Mouse (Mus musculus): ENCODE data around the gene Col5a1. TPM values are rescaled to one million over a fixed set of nuclear protein-coding genes. Genes with fewer than 3 reads are reported as not detected.

Gene Col5a1
- polyA plus RNA-seq, 1 experiment, result 12.3 TPM

DNA sequence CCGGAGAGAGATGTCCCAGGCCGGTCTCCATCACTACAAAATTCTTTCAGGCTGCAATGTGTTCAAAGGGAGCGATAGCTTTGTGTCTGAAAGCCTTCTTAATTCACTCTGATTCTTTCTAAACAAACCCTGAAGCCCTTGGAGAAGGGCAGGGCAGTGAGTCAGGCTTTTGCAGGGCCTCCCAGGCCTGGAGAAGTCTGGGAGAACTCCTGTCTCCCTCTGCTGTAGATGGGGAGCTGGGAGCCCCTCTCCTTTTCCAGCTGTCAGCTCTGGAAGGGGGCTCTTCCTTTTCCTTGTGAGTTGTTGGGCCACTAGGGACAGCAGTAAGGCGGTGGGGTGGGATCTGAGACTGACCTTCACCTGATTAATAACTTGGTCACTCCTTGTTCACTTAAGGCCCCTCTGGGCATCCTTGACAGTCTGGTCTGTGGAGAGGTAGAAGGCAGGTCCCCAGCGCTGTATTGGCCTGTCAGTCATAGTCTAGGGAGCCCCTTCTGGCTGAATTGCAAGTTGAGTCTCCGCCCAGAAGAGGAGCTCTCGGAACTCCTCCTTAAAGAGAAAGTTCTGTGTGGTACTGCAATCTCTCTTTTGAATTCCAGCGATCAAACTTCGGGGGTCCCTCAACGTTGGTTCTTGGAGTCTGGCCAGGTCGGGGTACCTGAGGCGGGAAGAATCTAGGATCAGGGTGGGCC is 623 bp upstream of the Col5a1 start:
- no peaks in the 10 kb centered on the region for H3K36me3 ChIP-seq (ENCODE audit: control insufficient read depth, insufficient read depth, low read length)
- 13% methylated on average over 12 of the region's 12 CpGs for WGBS
- peak overlapping the region; percentile 65 for H3K4me3 ChIP-seq (ENCODE audit: low read depth, low read length)
- H3K27me3 ChIP-seq (ENCODE audit: control insufficient read depth, insufficient read depth, low read length), result peaks cover 20% of the 10 kb centered on the region
- TF ChIP-seq CTCF (IDR thresholded peaks at IDR 0.05; ENCODE audit: extremely low read depth, insufficient read length, insufficient replicate concordance, low read depth, low read length) (no peak), POLR2A (IDR thresholded peaks at IDR 0.05; ENCODE audit: low read depth, low read length) (no peak)
- H3K27ac ChIP-seq (ENCODE audit: insufficient read depth, low read depth, low read length), result peak overlapping the region; percentile 70; the same call in 1 of the 2 replicates
- no peaks in the 10 kb centered on the region; the same call in 1 of the 2 replicates for H3K4me1 ChIP-seq (ENCODE audit: control insufficient read depth, insufficient read depth, insufficient read length, low read length)

DNA sequence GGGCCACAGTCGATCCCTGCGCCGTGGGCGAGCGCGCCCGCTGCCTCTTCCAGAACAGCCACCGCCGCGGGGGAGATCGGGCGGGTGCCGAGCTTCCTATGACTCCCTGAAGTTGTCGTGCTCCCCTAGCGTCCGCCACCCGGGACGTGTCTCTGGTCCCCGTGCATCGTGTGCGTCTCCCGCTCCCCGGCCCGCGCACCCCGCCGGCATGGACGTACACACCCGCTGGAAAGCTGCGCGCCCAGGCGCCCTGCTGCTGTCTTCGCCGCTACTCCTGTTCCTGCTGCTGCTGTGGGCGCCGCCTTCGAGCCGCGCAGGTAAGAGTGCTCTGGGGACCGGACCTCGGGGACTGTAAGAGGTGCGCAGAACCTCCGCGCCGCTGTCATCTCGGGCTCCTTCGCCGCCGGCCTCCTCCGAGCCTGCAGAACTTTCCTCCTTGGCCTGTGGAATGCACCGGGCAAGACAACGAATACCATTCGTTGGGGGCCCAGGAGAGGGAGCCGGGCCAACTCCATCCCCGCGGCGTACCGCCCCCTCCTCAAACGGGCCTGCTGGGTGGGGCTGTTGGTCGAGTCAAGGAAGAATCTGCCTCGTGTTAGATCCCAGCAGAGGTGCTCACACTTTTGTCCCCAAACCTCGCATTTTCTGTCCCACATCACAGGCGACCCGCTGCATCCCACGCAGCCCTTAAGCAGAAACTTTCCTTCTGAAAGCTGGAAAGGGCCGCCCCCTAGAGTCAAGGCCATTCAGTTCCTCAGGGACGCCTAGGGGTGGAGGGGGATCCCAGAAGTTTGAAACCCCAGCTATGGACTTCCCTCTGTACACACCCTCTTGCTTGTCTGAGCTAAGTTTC is 609 bp downstream of the Col5a1 start:
- no peaks in the 10 kb centered on the region for H3K36me3 ChIP-seq (ENCODE audit: control insufficient read depth, insufficient read depth, low read length)
- no peaks in the 10 kb centered on the region; the same call in 1 of the 2 replicates for H3K4me1 ChIP-seq (ENCODE audit: control insufficient read depth, insufficient read depth, insufficient read length, low read length)
- H3K27me3 ChIP-seq (ENCODE audit: control insufficient read depth, insufficient read depth, low read length), result peaks cover 20% of the 10 kb centered on the region
- H3K27ac ChIP-seq (ENCODE audit: insufficient read depth, low read depth, low read length), result peak overlapping the region; percentile 58; the same call in 1 of the 2 replicates
- peak overlapping the region; percentile 65 for H3K4me3 ChIP-seq (ENCODE audit: low read depth, low read length)
- WGBS, result 1% methylated on average over 66 of the region's 67 CpGs
- TF ChIP-seq POLR2A (IDR thresholded peaks at IDR 0.05; ENCODE audit: low read depth, low read length) (no peak), CTCF (IDR thresholded peaks at IDR 0.05; ENCODE audit: extremely low read depth, insufficient read length, insufficient replicate concordance, low read depth, low read length) (no peak)

DNA sequence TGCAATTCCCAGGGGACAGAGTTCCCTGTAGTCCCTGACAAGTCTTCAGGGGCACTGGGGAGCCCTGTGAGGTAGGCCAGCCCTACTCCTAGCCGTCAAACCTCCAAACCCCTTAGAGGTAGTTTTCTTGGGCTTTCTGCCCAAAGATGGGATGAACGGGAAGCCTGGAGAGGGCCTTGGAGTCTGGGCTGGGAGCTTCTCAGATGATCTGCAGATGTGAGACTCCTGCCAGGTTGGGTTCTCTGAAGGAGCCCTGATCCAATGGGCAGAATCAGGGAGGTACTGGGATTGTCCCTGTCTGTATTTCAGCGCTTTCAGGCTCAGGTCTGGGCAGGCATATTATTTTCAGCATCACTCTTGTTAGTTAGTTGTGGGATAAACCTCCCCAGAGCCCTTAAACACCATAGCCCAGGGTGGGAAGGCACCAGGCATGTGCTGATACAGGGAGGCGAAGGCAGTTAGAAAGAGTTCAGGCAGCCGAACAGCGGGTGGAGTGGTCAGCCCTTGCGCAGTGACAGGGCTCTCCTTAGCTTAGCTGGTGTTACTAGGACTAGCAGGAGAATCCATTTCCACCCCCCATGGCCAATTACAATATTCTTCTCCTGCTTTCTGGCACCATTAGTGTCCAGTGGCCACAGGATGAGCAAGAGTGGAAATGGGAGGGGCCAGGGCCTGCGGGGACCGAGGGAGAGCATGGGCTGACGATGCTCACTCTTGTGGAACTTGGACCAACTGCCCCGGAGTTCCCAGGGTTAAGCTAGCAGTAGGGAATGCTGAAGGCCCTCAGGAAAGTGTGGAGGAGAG is 1.4 kb downstream of the Col5a1 start:
- Histone ChIP-seq H3K4me3 (ENCODE audit: low read depth, low read length) (peak overlapping the region; percentile 65), H3K36me3 (ENCODE audit: control insufficient read depth, insufficient read depth, low read length) (no peaks in the 10 kb centered on the region), H3K27me3 (ENCODE audit: control insufficient read depth, insufficient read depth, low read length) (peaks cover 20% of the 10 kb centered on the region), H3K27ac (ENCODE audit: insufficient read depth, low read depth, low read length) (no peak overlapping the region; the same call in 1 of the 2 replicates), H3K4me1 (ENCODE audit: control insufficient read depth, insufficient read depth, insufficient read length, low read length) (no peaks in the 10 kb centered on the region; the same call in 1 of the 2 replicates)
- WGBS, result 41% methylated on average over 11 of the region's 11 CpGs
- TF ChIP-seq POLR2A (IDR thresholded peaks at IDR 0.05; ENCODE audit: low read depth, low read length) (no peak), CTCF (IDR thresholded peaks at IDR 0.05; ENCODE audit: extremely low read depth, insufficient read length, insufficient replicate concordance, low read depth, low read length) (no peak)

GRCm38 (mm10) chr2:27888603-27889545 is 2.6 kb downstream of the Col5a1 start:
- Histone ChIP-seq H3K27ac (ENCODE audit: insufficient read depth, low read depth, low read length) (no peak overlapping the region; the same call in none of the 2 replicates), H3K36me3 (ENCODE audit: control insufficient read depth, insufficient read depth, low read length) (no peaks in the 10 kb centered on the region), H3K27me3 (ENCODE audit: control insufficient read depth, insufficient read depth, low read length) (peaks cover 20% of the 10 kb centered on the region), H3K4me1 (ENCODE audit: control insufficient read depth, insufficient read depth, insufficient read length, low read length) (no peaks in the 10 kb centered on the region; the same call in 1 of the 2 replicates), H3K4me3 (ENCODE audit: low read depth, low read length) (peak overlapping the region; percentile 65)
- 25% methylated on average over 10 of the region's 10 CpGs for WGBS
- TF ChIP-seq POLR2A (IDR thresholded peaks at IDR 0.05; ENCODE audit: low read depth, low read length), result no peak
- no peak for TF ChIP-seq CTCF (IDR thresholded peaks at IDR 0.05; ENCODE audit: extremely low read depth, insufficient read length, insufficient replicate concordance, low read depth, low read length)

DNA sequence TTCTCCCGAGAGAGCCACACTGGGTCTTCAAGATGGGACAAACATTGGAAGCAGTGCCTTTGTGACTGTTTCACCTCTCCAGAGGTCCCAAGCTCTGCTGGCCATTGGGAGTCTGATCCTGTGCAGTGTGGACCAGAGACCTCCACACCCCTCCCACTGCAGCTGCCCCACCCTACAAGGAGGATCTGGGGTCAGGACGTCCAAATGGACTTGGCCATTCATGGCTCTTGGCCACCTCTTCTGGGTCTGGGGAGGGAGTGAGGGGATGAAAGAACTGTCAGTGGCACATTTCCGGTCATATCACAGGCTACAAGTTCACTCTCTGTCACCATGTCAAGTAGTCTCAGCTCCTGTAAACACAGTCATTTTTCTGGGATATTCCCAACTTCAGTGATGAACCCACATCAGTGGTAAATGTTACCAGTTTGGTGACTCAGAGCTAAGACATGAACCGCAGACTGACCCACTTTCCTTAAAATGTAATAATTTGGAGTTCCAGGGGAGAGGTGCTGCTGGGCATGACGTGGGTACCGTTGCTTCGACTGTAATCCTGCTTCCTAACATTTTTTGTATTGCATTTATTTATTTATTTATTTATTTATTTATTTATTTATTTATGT is 5.8 kb downstream of the Col5a1 start:
- Histone ChIP-seq H3K36me3 (ENCODE audit: control insufficient read depth, insufficient read depth, low read length) (no peaks in the 10 kb centered on the region), H3K27ac (ENCODE audit: insufficient read depth, low read depth, low read length) (no peak overlapping the region), H3K4me3 (ENCODE audit: low read depth, low read length) (no peak overlapping the region), H3K27me3 (ENCODE audit: control insufficient read depth, insufficient read depth, low read length) (peaks cover 5% of the 10 kb centered on the region), H3K4me1 (ENCODE audit: control insufficient read depth, insufficient read depth, insufficient read length, low read length) (no peaks in the 10 kb centered on the region; the same call in 1 of the 2 replicates)
- WGBS, result 78% methylated on average over 7 of the region's 7 CpGs
- TF ChIP-seq CTCF (IDR thresholded peaks at IDR 0.05; ENCODE audit: extremely low read depth, insufficient read length, insufficient replicate concordance, low read depth, low read length) (no peak), POLR2A (IDR thresholded peaks at IDR 0.05; ENCODE audit: low read depth, low read length) (no peak)

Measured in small intestine, adult 2 months (tissue).